Mouse (Mus musculus) ES-E14 (cell line): Measurements from ENCODE around the gene Ankrd27. TPM values are rescaled to one million over a fixed set of nuclear protein-coding genes. Genes with fewer than 3 reads are reported as not detected.

ENCODE experiments used
- DNase-seq: peaks from one replicate; pipeline ENCODE4 v3.0.0-alpha.2; 2013; ENCODE audit warnings: low read depth, low spot score
- H3K27ac ChIP-seq: 2 replicates; pipeline ENCODE4 v1.5.1; 2012; ENCODE audit warnings: low read depth, mild to moderate bottlenecking, low read length, moderate library complexity, mixed read lengths; ENCODE audit not compliant: poor library complexity, insufficient read depth, severe bottlenecking
- H3K36me3 ChIP-seq: 2 replicates; pipeline ENCODE4 v1.6.1; 2012; ENCODE audit warnings: mild to moderate bottlenecking, low read length, moderate library complexity, mixed read lengths; ENCODE audit not compliant: control insufficient read depth, poor library complexity, insufficient read depth, severe bottlenecking
- H3K4me1 ChIP-seq, 2 experiments: fragments of 150-350 bp in 1 of 2; sonication (generic) in 1 of 2; 2 replicates each; pipeline ENCODE4 v1.6.1; 2012; ENCODE audit warnings: low read length in 2 of 2, mild to moderate bottlenecking in 1 of 2, mixed read lengths in 1 of 2; ENCODE audit not compliant: control insufficient read depth in 2 of 2, insufficient read depth in 2 of 2, poor library complexity in 1 of 2
- H3K4me3 ChIP-seq, 2 experiments: fragments of 150-350 bp in 1 of 2; sonication (generic) in 1 of 2; 2 replicates each; pipeline ENCODE4 v1.5.1; 2012; ENCODE audit warnings: low read length in 2 of 2, low read depth in 1 of 2, mild to moderate bottlenecking in 1 of 2, mixed read lengths in 1 of 2; ENCODE audit not compliant: insufficient read depth in 1 of 2, poor library complexity in 1 of 2, severe bottlenecking in 1 of 2
- H3K9ac ChIP-seq: 2 replicates; pipeline ENCODE4 v1.6.1; 2012; ENCODE audit warnings: low read depth, mild to moderate bottlenecking, low read length, mixed read lengths; ENCODE audit not compliant: poor library complexity, insufficient read depth, severe bottlenecking
- H3K9me3 ChIP-seq: fragments of 150-350 bp; sonication (generic); 2 replicates; pipeline ENCODE4 v1.6.1; 2012; ENCODE audit warnings: low read depth, mild to moderate bottlenecking, low read length; ENCODE audit not compliant: control insufficient read depth, insufficient read depth
- CHD2 ChIP-seq: IDR thresholded peaks from 2 replicates; pipeline ENCODE4 v1.6.1; 2014; ENCODE audit warnings: mild to moderate bottlenecking, low read depth, low read length, inconsistent platforms
- HCFC1 ChIP-seq: IDR thresholded peaks from 2 replicates; pipeline ENCODE4 v1.6.1; 2012; ENCODE audit warnings: low read length, inconsistent platforms, borderline replicate concordance; ENCODE audit not compliant: insufficient read depth
- MAFK ChIP-seq: IDR thresholded peaks from 2 replicates; pipeline ENCODE4 v1.6.1; 2014; ENCODE audit warnings: mild to moderate bottlenecking, low read depth, low read length, inconsistent platforms; ENCODE audit not compliant: insufficient read depth
- ZC3H11A ChIP-seq: IDR thresholded peaks from 2 replicates; pipeline ENCODE4 v1.6.1; 2012; ENCODE audit warnings: low read depth, mild to moderate bottlenecking, inconsistent platforms, low read length, borderline replicate concordance
- ZNF384 ChIP-seq: IDR thresholded peaks from 2 replicates; pipeline ENCODE4 v1.6.1; 2012; ENCODE audit warnings: low read depth, low read length, inconsistent platforms
- in situ Hi-C, 2 experiments: fragments of 600-800 bp; cut with MboI; formaldehyde crosslinking; loops; one replicate each; pipeline ENCODE4 v1.15.1; 2025; ENCODE audit warnings: low sequenced_read_pairs in 2 of 2, inconsistent platforms in 1 of 2; ENCODE audit not compliant: unreplicated experiment in 2 of 2
- total RNA-seq: library from RNA; depleted of rRNA; stranded (reverse); fragments of 300-350 nt; gene quantifications from 2 replicates; pipeline ENCODE4 v1.2.3, GENCODE M21; 2012

Ankrd27 gene
- total RNA-seq, 1 experiment: 25.0 TPM

GRCm38 (mm10) chr7:35587728-35588127 lies 1.7 kb downstream of the Ankrd27 start:
- Histone ChIP-seq H3K9me3 (no peaks in the 10 kb centered on the region), H3K4me1 (peaks cover 0 to 15% of the 10 kb centered on the region in 2 experiments; a peak in 2 of 4 replicates), H3K9ac (no peak overlapping the region), H3K4me3 (no peak overlapping the region), H3K36me3 (peaks cover 9% of the 10 kb centered on the region; the same call in 1 of the 2 replicates), H3K27ac (no peak overlapping the region)
- in situ Hi-C loops: no loop called here
- no peak for DNase-seq
- TF ChIP-seq ZC3H11A: no peak
- no peak for TF ChIP-seq HCFC1
- TF ChIP-seq MAFK: no peak
- no peak for TF ChIP-seq ZNF384
- no peak for TF ChIP-seq CHD2

GRCm38 (mm10) chr7:35588680-35589428 lies 2.8 kb downstream of the Ankrd27 start:
- TF ChIP-seq MAFK: no peak
- no peak for TF ChIP-seq ZNF384
- no peak for TF ChIP-seq HCFC1
- TF ChIP-seq ZC3H11A: no peak
- in situ Hi-C loops: no loop called here
- peaks cover 18% of the 10 kb centered on the region; the same call in 1 of the 2 replicates for H3K36me3 ChIP-seq
- H3K4me1 ChIP-seq: peaks cover 0 to 11% of the 10 kb centered on the region in 2 experiments; a peak in 2 of 4 replicates
- H3K4me3 ChIP-seq: no peak overlapping the region
- H3K9me3 ChIP-seq: no peaks in the 10 kb centered on the region
- H3K27ac ChIP-seq: no peak overlapping the region
- no peak for DNase-seq
- H3K9ac ChIP-seq: no peak overlapping the region

GRCm38 (mm10) chr7:35589485-35589884 lies 3.4 kb downstream of the Ankrd27 start:
- TF ChIP-seq MAFK: no peak
- no peak for TF ChIP-seq CHD2
- TF ChIP-seq ZNF384: no peak
- TF ChIP-seq HCFC1: no peak
- no peak for TF ChIP-seq ZC3H11A
- Histone ChIP-seq H3K9me3 (no peaks in the 10 kb centered on the region), H3K27ac (no peak overlapping the region), H3K36me3 (peaks cover 18% of the 10 kb centered on the region; the same call in 1 of the 2 replicates), H3K4me3 (no peak overlapping the region), H3K9ac (no peak overlapping the region), H3K4me1 (peaks cover 0 to 10% of the 10 kb centered on the region in 2 experiments; a peak in 2 of 4 replicates)
- DNase-seq: no peak
- in situ Hi-C loops: no loop called here

GRCm38 (mm10) chr7:35590731-35591191 lies 4.7 kb downstream of the Ankrd27 start:
- no peak overlapping the region for H3K27ac ChIP-seq
- H3K9ac ChIP-seq: no peak overlapping the region
- TF ChIP-seq ZNF384: no peak
- TF ChIP-seq CHD2: no peak
- TF ChIP-seq ZC3H11A: no peak
- TF ChIP-seq HCFC1: no peak
- TF ChIP-seq MAFK: no peak
- H3K4me3 ChIP-seq: no peak overlapping the region
- in situ Hi-C loops: no loop called here
- peaks cover 23% of the 10 kb centered on the region; the same call in 1 of the 2 replicates for H3K36me3 ChIP-seq
- no peak for DNase-seq
- no peaks in the 10 kb centered on the region for H3K9me3 ChIP-seq
- peaks cover 0 to 10% of the 10 kb centered on the region in 2 experiments; a peak in 2 of 4 replicates for H3K4me1 ChIP-seq
